Mouse (Mus musculus) forebrain, embryonic 11.5 days (tissue): Measurements from ENCODE around the gene Usp42. TPM values are rescaled to one million over a fixed set of nuclear protein-coding genes. Genes with fewer than 3 reads are reported as not detected.

ENCODE experiments used
- ATAC-seq: fragments of 200-750 bp; cut with Nextera tagmentation; replicated peaks from 2 replicates; pipeline ENCODE4 v1.8.0; 2017; ENCODE audit warnings: moderate TSS enrichment; ENCODE audit not compliant: low FRiP score
- DNase-seq: peaks from one replicate; pipeline ENCODE4 v3.0.0-alpha.2; 2017; ENCODE audit warnings: low spot score
- H3K27ac ChIP-seq: fragments of 300-500 bp; sonication (generic); 2 replicates; pipeline ENCODE4 v1.5.1; 2014; ENCODE audit warnings: low read depth, low read length
- H3K27me3 ChIP-seq: fragments of 300-500 bp; sonication (generic); 2 replicates; pipeline ENCODE4 v1.6.1; 2014; ENCODE audit warnings: mild to moderate bottlenecking, low read length, mixed read lengths; ENCODE audit not compliant: control insufficient read depth, insufficient read depth
- H3K36me3 ChIP-seq: fragments of 300-500 bp; sonication (generic); 2 replicates; pipeline ENCODE4 v1.6.1; 2014; ENCODE audit warnings: mild to moderate bottlenecking, low read length, moderate library complexity, mixed read lengths; ENCODE audit not compliant: control insufficient read depth, insufficient read depth
- H3K4me1 ChIP-seq: fragments of 300-500 bp; sonication (generic); replicated peaks from 2 replicates; pipeline ENCODE4 v1.6.1; 2014; ENCODE audit warnings: low read length, mixed read lengths; ENCODE audit not compliant: control insufficient read depth, insufficient read depth
- H3K4me2 ChIP-seq: fragments of 300-500 bp; sonication (generic); 2 replicates; pipeline ENCODE4 v1.6.1; 2014; ENCODE audit warnings: low read depth, mild to moderate bottlenecking, low read length, moderate library complexity, mixed read lengths; ENCODE audit not compliant: severe bottlenecking
- H3K4me3 ChIP-seq: fragments of 300-500 bp; sonication (generic); 2 replicates; pipeline ENCODE4 v1.5.1; 2014; ENCODE audit warnings: low read depth, low read length
- H3K9ac ChIP-seq: fragments of 300-500 bp; sonication (generic); 2 replicates; pipeline ENCODE4 v1.6.1; 2014; ENCODE audit warnings: low read length
- H3K9me3 ChIP-seq: fragments of 300-500 bp; sonication (generic); 2 replicates; pipeline ENCODE4 v1.6.1; 2016; ENCODE audit warnings: low read length, mixed read lengths; ENCODE audit not compliant: control insufficient read depth
- WGBS: fragments of 180-500 bp; shearing (Covaris S2); extraction: QIAGEN DNeasy Blood & Tissue Kit; methylation state at CpG from one replicate; pipeline ENCODE4 v1.1.7; 2014; 5-methylcytosine and 5-hydroxymethylcytosine counted together
- polyA plus RNA-seq: library from polyadenylated mRNA; unstranded; fragments of >200 nt; fragmentation: Nextera tagmentation; extraction: Ambion mirVana; gene quantifications from 2 replicates; pipeline ENCODE4 v1.2.1, GENCODE M21; 2014

The Usp42 gene
- polyA plus RNA-seq, 1 experiment from 2014 or later, result 35.5 TPM

GRCm38 (mm10) chr5:143700247-143700646 is 31.8 kb downstream of the Usp42 start:
- 91% methylated on average over 5 of the region's 5 CpGs for WGBS
- Histone ChIP-seq H3K36me3 (no peaks in the 10 kb centered on the region), H3K4me2 (no peak overlapping the region), H3K9me3 (no peaks in the 10 kb centered on the region), H3K4me1 (no peaks in the 10 kb centered on the region), H3K4me3 (no peak overlapping the region), H3K27me3 (no peaks in the 10 kb centered on the region), H3K27ac (no peak overlapping the region), H3K9ac (no peak overlapping the region)
- DNase-seq (no peak), ATAC-seq (no peak)

- Histone ChIP-seq H3K4me1 (no peaks in the 10 kb centered on the region), H3K36me3 (no peaks in the 10 kb centered on the region), H3K4me2 (no peak overlapping the region), H3K27ac (no peak overlapping the region), H3K27me3 (no peaks in the 10 kb centered on the region), H3K4me3 (no peak overlapping the region), H3K9me3 (no peaks in the 10 kb centered on the region), H3K9ac (no peak overlapping the region)
- ATAC-seq (no peak), DNase-seq (no peak)
- 94% methylated on average over 4 of the region's 4 CpGs for WGBS
Observed at GRCm38 (mm10) chr5:143698454-143698853, 33.6 kb downstream of the Usp42 start.

DNA sequence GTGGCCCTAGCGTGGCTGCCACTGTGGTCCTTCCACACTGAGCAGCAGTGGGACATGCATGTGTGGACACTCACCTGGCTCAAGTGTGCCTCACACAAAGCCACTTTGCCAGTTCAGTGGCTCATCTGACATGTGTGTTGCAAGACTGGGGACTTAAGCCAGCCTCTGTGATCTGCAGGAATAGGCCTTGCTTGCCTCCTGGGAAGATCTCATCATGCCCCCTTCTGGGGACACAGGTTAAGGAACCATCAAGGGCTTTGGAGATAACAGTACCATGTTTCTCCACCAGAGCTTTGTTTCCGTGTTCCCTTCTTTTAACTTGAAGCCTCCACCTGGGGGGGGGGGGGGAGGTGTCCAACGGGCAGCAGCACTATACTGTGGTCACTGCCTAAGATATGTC is 35.8 kb downstream of the Usp42 start:
- H3K4me2 ChIP-seq, result no peak overlapping the region
- no peaks in the 10 kb centered on the region for H3K27me3 ChIP-seq
- ATAC-seq, result no peak

DNA sequence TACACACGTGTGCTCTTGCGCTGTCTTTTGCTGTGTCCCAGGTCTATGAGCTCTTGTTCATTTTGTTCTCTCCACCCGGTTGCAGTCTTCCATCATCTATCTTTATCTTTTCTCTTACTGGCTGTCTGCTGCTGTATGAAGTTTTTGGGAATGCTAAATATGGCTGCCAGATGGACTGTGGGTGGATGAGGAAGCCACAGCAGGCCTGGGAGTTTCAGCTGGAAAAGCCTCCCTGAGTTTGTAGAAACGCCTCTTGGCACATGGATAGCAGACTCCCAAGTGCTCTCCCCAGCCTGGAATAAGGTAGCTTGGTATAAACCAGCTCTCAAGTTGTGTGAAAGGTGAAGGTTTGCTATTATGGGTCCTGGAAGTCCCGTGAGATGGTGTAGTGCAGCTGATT is 41.2 kb downstream of the Usp42 start:
- 97% methylated on average over 5 of the region's 5 CpGs for WGBS
- no peak overlapping the region for H3K4me2 ChIP-seq
- no peak overlapping the region for H3K4me3 ChIP-seq
- H3K27me3 ChIP-seq, result no peaks in the 10 kb centered on the region
- no peaks in the 10 kb centered on the region for H3K4me1 ChIP-seq
- ATAC-seq (no peak), DNase-seq (no peak)
- H3K36me3 ChIP-seq, result no peaks in the 10 kb centered on the region
- H3K27ac ChIP-seq, result no peak overlapping the region
- no peaks in the 10 kb centered on the region for H3K9me3 ChIP-seq
- no peak overlapping the region for H3K9ac ChIP-seq

More for the DNA sequence above, 35.8 kb downstream of the Usp42 start:
- no peaks in the 10 kb centered on the region for H3K4me1 ChIP-seq
- no peak for DNase-seq
- WGBS, result 80% methylated on average over 3 of the region's 3 CpGs
- H3K9ac ChIP-seq, result no peak overlapping the region
- no peaks in the 10 kb centered on the region for H3K9me3 ChIP-seq
- no peaks in the 10 kb centered on the region for H3K36me3 ChIP-seq
- no peak overlapping the region for H3K4me3 ChIP-seq
- no peak overlapping the region for H3K27ac ChIP-seq

DNA sequence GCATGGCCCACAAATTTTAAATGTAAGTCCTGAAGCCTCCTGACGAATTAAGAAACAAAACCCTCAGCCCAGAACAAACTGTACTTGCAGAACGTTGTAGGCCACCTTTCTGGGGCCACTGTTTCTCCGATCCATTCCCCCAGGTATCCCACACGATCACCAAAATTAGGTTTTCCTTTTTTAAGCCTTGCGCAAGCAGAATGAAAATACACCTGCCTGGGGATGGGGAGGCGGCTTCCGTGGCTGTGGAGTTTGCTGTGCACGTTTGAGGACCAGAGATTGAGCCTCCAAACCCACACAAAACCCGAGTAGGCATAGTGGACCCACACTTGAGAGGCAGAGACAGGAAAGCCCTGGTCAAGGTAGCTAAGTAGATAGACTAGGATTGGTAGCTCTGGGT is 41.7 kb downstream of the Usp42 start:
- H3K27me3 ChIP-seq, result no peaks in the 10 kb centered on the region
- H3K27ac ChIP-seq, result no peak overlapping the region
- H3K9me3 ChIP-seq, result no peaks in the 10 kb centered on the region
- H3K9ac ChIP-seq, result no peak overlapping the region
- DNase-seq, result no peak
- no peak overlapping the region for H3K4me3 ChIP-seq
- no peaks in the 10 kb centered on the region for H3K36me3 ChIP-seq
- no peak for ATAC-seq
- no peaks in the 10 kb centered on the region for H3K4me1 ChIP-seq
- WGBS, result 86% methylated on average over 9 of the region's 9 CpGs
- no peak overlapping the region for H3K4me2 ChIP-seq

DNA sequence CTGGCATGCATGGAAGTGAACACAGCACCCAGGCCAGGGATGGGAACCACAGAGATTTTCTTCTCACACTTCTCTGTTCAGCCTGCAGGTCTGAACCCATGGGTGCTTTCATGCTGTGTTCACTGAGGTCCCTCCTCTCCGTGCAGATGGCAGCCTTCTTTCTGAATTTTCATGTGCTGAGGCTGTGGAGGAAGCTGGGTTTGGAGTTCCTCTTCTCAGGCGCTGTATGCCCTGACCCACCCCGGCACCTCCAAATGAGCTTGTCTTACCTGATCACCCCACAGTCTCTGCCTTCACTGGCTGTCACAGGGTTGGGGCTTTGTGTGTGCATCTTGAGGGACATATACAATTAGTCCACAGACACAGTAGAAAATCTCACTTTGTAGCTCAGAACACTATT is 44.5 kb downstream of the Usp42 start:
- Histone ChIP-seq H3K4me1 (no peaks in the 10 kb centered on the region), H3K27me3 (no peaks in the 10 kb centered on the region), H3K27ac (no peak overlapping the region), H3K4me3 (no peak overlapping the region), H3K4me2 (no peak overlapping the region), H3K9me3 (no peaks in the 10 kb centered on the region), H3K9ac (no peak overlapping the region), H3K36me3 (no peaks in the 10 kb centered on the region)
- no peak for ATAC-seq
- no peak for DNase-seq
- WGBS, result 94% methylated on average over 3 of the region's 3 CpGs

GRCm38 (mm10) chr5:143686456-143686855 is 45.6 kb downstream of the Usp42 start:
- Histone ChIP-seq H3K9ac (no peak overlapping the region), H3K4me1 (no peaks in the 10 kb centered on the region), H3K27me3 (no peaks in the 10 kb centered on the region), H3K27ac (no peak overlapping the region), H3K9me3 (no peaks in the 10 kb centered on the region), H3K4me2 (no peak overlapping the region), H3K4me3 (no peak overlapping the region), H3K36me3 (no peaks in the 10 kb centered on the region)
- 92% methylated on average over 3 of the region's 3 CpGs for WGBS
- DNase-seq (no peak), ATAC-seq (no peak)

- DNase-seq, result no peak
- Histone ChIP-seq H3K27ac (no peak overlapping the region), H3K4me2 (no peak overlapping the region), H3K9me3 (no peaks in the 10 kb centered on the region), H3K27me3 (no peaks in the 10 kb centered on the region), H3K36me3 (no peaks in the 10 kb centered on the region), H3K4me1 (no peaks in the 10 kb centered on the region), H3K4me3 (no peak overlapping the region), H3K9ac (no peak overlapping the region)
- ATAC-seq, result no peak
- 83% methylated on average over 8 of the region's 8 CpGs for WGBS
Observed at GRCm38 (mm10) chr5:143684911-143685390, 47.1 kb downstream of the Usp42 start.

DNA sequence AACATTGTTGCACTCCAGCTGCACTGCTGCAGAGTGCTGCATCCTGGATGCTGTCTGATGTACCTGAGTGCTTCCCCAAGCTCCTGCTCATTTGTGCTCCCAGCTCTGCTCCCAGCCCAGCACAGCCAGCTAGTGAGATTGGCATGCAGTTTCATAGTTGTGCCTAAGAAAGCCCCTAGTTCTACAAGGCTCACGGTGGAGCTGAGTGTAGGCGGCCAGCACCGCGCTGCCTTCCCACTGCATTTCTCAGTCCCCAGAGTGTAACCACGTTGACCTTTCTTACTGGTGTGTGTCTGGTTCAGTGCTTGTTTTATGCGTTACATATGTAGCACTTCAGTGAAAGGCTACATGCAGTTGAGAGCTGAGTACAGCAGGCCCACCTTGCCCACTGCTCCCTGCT is 48.4 kb downstream of the Usp42 start:
- Histone ChIP-seq H3K4me2 (no peak overlapping the region), H3K4me3 (no peak overlapping the region), H3K9ac (no peak overlapping the region), H3K27me3 (no peaks in the 10 kb centered on the region), H3K4me1 (no peaks in the 10 kb centered on the region), H3K9me3 (no peaks in the 10 kb centered on the region), H3K27ac (no peak overlapping the region), H3K36me3 (no peaks in the 10 kb centered on the region)
- ATAC-seq (no peak), DNase-seq (no peak)
- 83% methylated on average over 6 of the region's 6 CpGs for WGBS
